Mouse (Mus musculus) embryo, embryonic 10.5 days (tissue): Measurements from ENCODE around the gene Htra2.

ENCODE experiments used
- DNase-seq: peaks from one replicate; pipeline ENCODE4 v3.0.0-alpha.2; 2015; ENCODE audit warnings: low spot score

Gene Htra2

GRCm38 (mm10) chr6:83004872-83005271, 50.2 kb downstream of the Htra2 start:
- no peak for DNase-seq

- no peak for DNase-seq
These were observed 50.8 kb downstream of the Htra2 start for GRCm38 (mm10) chr6:83004309-83004708.

GRCm38 (mm10) chr6:83003850-83004249, 51.2 kb downstream of the Htra2 start:
- DNase-seq: no peak

- no peak for DNase-seq
These were observed 52.0 kb downstream of the Htra2 start for GRCm38 (mm10) chr6:83003082-83003481.
